Mouse (Mus musculus): ENCODE measurements around the gene Epb41.

DNA sequence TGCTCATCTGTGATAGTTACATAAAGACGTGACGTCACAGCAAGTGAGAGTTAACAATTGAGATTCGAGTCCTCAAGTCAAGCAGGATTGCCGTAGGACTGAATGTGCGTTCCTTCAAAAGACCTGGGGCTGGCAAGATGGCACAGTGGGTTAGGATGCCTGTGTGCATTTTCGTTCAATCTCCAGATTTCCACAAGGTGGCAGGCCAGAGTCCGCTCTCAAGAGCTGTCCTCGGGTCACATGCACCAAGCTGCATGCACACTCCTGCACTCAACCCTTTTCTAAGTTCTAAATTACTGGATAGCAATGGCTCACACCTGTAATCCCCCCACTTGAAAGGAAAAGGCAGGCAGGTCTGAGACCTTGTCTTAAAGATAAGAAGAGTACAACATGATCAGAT lies 170.6 kb downstream of the Epb41 start:
- TF ChIP-seq POLR2A (IDR thresholded peaks at IDR 0.05; ENCODE audit: low read depth, low read length) (no peak), CTCF (IDR thresholded peaks at IDR 0.05; ENCODE audit: extremely low read depth, insufficient read length, insufficient replicate concordance, low read depth, low read length) (peak; percentile 49; the same call in 1 of the 2 replicates)
